Mouse (Mus musculus) limb, embryonic 12.5 days (tissue): ENCODE measurements at regions not wholly inside any gene's neighbourhood (a gene's known extent, or its start where the extent isn't known, plus 50 kb on each side); places are given as distances from the start of the nearest gene placed in this dataset.

Experiments used
- ATAC-seq: fragments of 200-750 bp; cut with Nextera tagmentation; 2 replicates; pipeline ENCODE4 v1.8.0; 2017; ENCODE audit warnings: low read depth, moderate TSS enrichment; ENCODE audit not compliant: insufficient number of reproducible peaks, insufficient read depth, low FRiP score, low TSS enrichment
- H3K27ac ChIP-seq: fragments of 300-500 bp; sonication (generic); 2 replicates; pipeline ENCODE4 v1.5.1; 2016; ENCODE audit warnings: mild to moderate bottlenecking, moderate library complexity
- H3K27me3 ChIP-seq: fragments of 300-500 bp; sonication (generic); 2 replicates; pipeline ENCODE4 v1.6.1; 2016; ENCODE audit warnings: mild to moderate bottlenecking, moderate library complexity
- H3K36me3 ChIP-seq: fragments of 300-500 bp; sonication (generic); 2 replicates; pipeline ENCODE4 v1.6.1; 2016; ENCODE audit warnings: mild to moderate bottlenecking, moderate library complexity
- H3K4me1 ChIP-seq: fragments of 300-500 bp; sonication (generic); replicated peaks from 2 replicates; pipeline ENCODE4 v1.6.1; 2016
- H3K4me2 ChIP-seq: fragments of 300-500 bp; sonication (generic); 2 replicates; pipeline ENCODE4 v1.6.1; 2016; ENCODE audit warnings: mild to moderate bottlenecking, moderate library complexity
- H3K4me3 ChIP-seq: fragments of 300-500 bp; sonication (generic); replicated peaks from 2 replicates; pipeline ENCODE4 v1.5.1; 2016; ENCODE audit warnings: mild to moderate bottlenecking
- H3K9ac ChIP-seq: fragments of 300-500 bp; sonication (generic); replicated peaks from 2 replicates; pipeline ENCODE4 v1.6.1; 2016; ENCODE audit warnings: mild to moderate bottlenecking, moderate library complexity
- H3K9me3 ChIP-seq: fragments of 300-500 bp; sonication (generic); 2 replicates; pipeline ENCODE4 v1.6.1; 2016; ENCODE audit warnings: mild to moderate bottlenecking, moderate library complexity
- WGBS: fragments of 180-500 bp; shearing (Covaris S2); methylation state at CpG from one replicate; pipeline ENCODE4 v1.1.7; 2016; 5-methylcytosine and 5-hydroxymethylcytosine counted together

DNA sequence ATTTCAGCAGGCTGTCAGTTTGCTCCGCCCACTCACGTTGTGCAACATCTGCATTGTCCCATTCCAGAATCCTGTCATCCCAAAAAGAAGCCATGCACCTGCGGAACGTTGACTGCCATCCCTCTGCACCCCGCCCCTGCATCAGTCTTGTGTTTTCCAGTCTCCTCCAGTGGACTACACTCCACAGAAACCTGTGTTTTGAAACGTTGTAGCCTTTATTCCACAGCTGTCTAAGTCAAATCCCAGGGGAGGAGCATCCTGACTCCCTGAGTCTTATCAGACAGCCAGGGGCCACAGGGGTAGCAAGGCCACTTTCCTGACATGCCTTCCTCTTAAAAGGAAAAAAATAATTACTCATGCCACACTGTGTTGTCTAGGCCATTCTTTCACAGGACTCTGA is 251.5 kb upstream of the Dio3 start:
- Histone ChIP-seq H3K9ac (no peak overlapping the region), H3K36me3 (no peaks in the 10 kb centered on the region), H3K27ac (no peak overlapping the region), H3K4me2 (no peak overlapping the region), H3K4me3 (no peak overlapping the region), H3K9me3 (no peaks in the 10 kb centered on the region), H3K4me1 (peaks cover 12% of the 10 kb centered on the region), H3K27me3 (peaks cover 47% of the 10 kb centered on the region)
- WGBS = 73% methylated on average over 6 of the region's 6 CpGs
- ATAC-seq = no peak

DNA sequence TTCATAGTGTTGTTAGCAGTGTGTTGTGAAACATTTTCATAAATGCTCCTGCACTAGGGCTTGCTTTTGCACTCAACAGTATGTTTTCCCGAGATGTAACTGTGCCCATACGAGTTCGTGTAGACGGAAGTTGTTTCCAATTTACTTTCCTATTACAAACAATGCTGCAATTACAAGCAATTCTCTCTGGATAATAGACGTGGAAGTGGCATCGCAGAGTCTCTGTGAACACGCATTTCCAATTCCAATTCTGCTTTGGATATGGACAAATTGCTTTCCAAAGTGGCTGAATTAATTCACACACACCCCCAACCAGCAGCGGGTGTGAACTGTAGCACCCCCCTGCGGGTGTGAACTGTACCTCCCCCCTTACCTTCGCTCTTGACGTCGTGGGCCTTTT is 250.9 kb upstream of the Dio3 start:
- Histone ChIP-seq H3K9me3 (no peaks in the 10 kb centered on the region), H3K36me3 (no peaks in the 10 kb centered on the region), H3K27me3 (peaks cover 47% of the 10 kb centered on the region), H3K9ac (no peak overlapping the region), H3K27ac (no peak overlapping the region), H3K4me1 (peaks cover 8% of the 10 kb centered on the region), H3K4me2 (no peak overlapping the region), H3K4me3 (no peak overlapping the region)
- WGBS = 61% methylated on average over 12 of the region's 12 CpGs
- ATAC-seq = no peak

DNA sequence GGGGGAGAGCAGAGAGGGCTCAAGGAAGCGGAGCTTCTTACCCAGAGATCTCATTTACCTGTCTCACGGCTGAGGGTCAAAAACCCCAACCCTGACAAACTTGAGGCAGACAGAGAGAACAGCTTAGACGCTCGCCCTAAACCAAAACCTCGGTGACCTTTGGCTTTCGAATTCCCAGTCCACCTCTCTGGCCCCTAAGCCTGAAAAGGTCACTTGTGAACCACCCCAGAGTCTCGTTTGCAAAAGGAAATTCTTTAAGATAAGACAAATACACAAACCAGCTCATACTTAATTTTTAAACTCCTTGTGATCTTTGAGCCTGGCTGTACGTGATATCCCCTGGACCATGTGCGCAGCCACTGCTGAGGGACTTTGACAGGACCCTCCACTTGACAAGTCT is 250.2 kb upstream of the Dio3 start:
- no peaks in the 10 kb centered on the region for H3K36me3 ChIP-seq
- H3K4me1 ChIP-seq = peaks cover 1% of the 10 kb centered on the region; the same call in 1 of the 2 replicates
- H3K4me2 ChIP-seq = no peak overlapping the region
- no peak for ATAC-seq
- WGBS = 50% methylated on average over 9 of the region's 9 CpGs
- H3K9me3 ChIP-seq = no peaks in the 10 kb centered on the region
- H3K27me3 ChIP-seq = peaks cover 47% of the 10 kb centered on the region
- H3K9ac ChIP-seq = no peak overlapping the region
- H3K27ac ChIP-seq = no peak overlapping the region
- H3K4me3 ChIP-seq = no peak overlapping the region

DNA sequence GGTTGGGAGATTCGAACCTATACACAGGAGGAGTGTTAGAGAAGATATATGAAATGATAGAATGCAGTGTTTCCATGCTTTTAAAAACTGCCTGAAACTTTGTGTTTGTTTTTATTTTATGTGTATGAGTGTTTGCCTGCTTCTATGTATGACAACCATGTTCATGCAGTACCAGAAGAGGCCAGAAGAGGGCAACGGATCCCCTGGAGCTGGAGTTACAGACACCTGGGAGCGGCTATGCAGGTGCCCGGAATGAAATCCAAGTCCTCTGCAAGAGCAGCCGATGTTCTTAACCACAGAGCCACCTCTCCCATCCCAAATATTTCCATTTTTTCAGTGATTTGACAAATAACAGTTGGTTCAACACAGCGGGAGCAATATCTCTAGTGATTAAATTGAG is 247.5 kb upstream of the Dio3 start:
- Histone ChIP-seq H3K9ac (no peak overlapping the region), H3K9me3 (no peaks in the 10 kb centered on the region), H3K4me1 (no peaks in the 10 kb centered on the region), H3K4me3 (no peak overlapping the region), H3K36me3 (no peaks in the 10 kb centered on the region), H3K27me3 (peaks cover 35% of the 10 kb centered on the region), H3K4me2 (no peak overlapping the region), H3K27ac (no peak overlapping the region)
- 52% methylated on average over 6 of the region's 6 CpGs for WGBS
- ATAC-seq = no peak

DNA sequence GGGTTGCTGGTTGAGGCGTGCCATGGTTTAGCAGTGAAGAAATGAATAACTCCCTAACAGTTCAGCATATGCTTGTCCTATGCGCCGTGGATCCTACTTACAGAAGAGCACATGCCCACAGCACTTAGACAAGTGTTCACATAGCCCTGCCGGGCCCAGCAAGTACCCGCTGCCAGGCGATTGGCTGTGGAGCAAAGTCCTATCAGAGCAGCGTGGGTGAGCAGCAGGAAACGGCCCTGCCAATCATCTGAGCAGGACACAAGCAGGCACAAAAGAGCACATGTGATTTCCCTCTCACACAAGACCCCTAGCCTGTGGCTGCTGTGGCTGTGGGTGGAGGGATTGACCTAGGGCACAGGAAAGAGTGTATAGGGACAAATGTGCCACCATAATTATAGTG is 243.7 kb upstream of the Dio3 start:
- no peaks in the 10 kb centered on the region for H3K9me3 ChIP-seq
- no peak overlapping the region for H3K4me3 ChIP-seq
- H3K27ac ChIP-seq = no peak overlapping the region
- no peaks in the 10 kb centered on the region for H3K36me3 ChIP-seq
- 83% methylated on average over 8 of the region's 8 CpGs for WGBS
- no peak overlapping the region for H3K4me2 ChIP-seq
- no peak for ATAC-seq
- no peak overlapping the region for H3K9ac ChIP-seq
- peaks cover 16% of the 10 kb centered on the region; the same call in 1 of the 2 replicates for H3K27me3 ChIP-seq
- no peaks in the 10 kb centered on the region for H3K4me1 ChIP-seq

DNA sequence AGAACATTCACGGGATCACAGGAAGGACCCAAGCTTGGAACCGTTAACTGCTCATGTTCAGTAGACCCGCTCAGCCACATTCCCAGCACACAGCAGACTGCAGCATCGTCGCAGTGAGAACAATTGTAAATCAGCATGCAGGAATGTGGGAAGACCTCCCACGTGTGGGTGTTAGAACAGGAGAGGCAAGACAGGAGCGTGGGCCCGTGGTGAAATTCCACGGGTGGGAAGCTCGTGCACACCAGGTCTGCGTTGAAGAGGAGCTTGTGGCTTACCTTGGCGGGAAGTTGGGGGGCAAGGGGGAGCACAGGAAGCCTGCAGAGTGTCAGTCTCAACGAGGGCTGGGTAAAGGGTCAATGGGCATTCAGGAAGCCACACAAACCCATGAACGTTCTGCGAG is 238.2 kb upstream of the Dio3 start:
- Histone ChIP-seq H3K27ac (no peak overlapping the region), H3K4me1 (no peaks in the 10 kb centered on the region), H3K36me3 (no peaks in the 10 kb centered on the region), H3K27me3 (peaks cover 28% of the 10 kb centered on the region; the same call in 1 of the 2 replicates), H3K9ac (no peak overlapping the region), H3K4me3 (no peak overlapping the region), H3K9me3 (no peaks in the 10 kb centered on the region), H3K4me2 (no peak overlapping the region)
- 67% methylated on average over 15 of the region's 15 CpGs for WGBS
- no peak for ATAC-seq

DNA sequence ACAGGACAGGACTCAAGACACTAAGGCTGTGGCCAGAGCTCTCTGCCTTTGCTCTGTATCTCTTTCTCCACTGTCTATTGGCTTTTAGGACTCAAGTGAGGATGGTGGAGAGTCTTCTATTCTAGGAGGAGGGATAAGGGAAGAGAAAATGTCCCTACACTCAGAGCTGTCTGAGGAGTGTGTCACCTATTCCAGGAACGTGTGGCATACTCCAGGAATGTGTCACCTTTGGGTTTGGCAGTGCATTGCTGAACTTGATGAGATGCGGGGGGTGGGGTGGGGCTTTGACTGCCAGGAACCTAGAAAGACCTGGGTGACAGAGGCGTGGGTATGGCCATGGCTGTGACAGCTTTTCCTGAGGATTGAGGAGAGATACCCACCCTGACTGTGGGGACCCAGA is 237.1 kb upstream of the Dio3 start:
- no peak for ATAC-seq
- H3K27me3 ChIP-seq = peaks cover 31% of the 10 kb centered on the region
- WGBS = 66% methylated on average over 3 of the region's 3 CpGs

DNA sequence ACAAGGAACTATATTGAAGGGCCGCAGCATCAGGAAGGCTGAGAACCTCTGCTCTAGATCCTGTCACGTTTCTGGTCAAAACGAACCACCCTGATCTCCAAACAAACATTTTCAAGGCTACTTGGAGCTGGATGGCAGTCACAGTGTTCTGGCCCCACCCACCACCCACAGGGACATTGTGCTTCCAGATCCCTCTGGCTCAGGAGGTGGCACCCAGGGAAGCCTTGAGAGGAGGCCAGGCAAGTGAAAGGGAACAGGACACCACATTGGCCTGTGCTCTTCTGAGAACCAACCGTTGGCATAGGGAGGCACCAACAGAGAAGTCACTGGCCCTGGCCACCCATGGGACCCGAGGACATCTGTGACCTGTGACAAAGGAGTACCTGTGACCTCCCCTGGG is 234.6 kb upstream of the Dio3 start:
- Histone ChIP-seq H3K4me1 (no peaks in the 10 kb centered on the region), H3K27ac (no peak overlapping the region), H3K4me3 (no peak overlapping the region), H3K4me2 (no peak overlapping the region), H3K27me3 (peaks cover 43% of the 10 kb centered on the region), H3K36me3 (no peaks in the 10 kb centered on the region), H3K9me3 (no peaks in the 10 kb centered on the region), H3K9ac (no peak overlapping the region)
- no peak for ATAC-seq
- WGBS = 77% methylated on average over 5 of the region's 5 CpGs

More for the DNA sequence above, 237.1 kb upstream of the Dio3 start:
- Histone ChIP-seq H3K4me3 (no peak overlapping the region), H3K36me3 (no peaks in the 10 kb centered on the region), H3K27ac (no peak overlapping the region), H3K9ac (no peak overlapping the region), H3K9me3 (no peaks in the 10 kb centered on the region), H3K4me1 (no peaks in the 10 kb centered on the region), H3K4me2 (no peak overlapping the region)

DNA sequence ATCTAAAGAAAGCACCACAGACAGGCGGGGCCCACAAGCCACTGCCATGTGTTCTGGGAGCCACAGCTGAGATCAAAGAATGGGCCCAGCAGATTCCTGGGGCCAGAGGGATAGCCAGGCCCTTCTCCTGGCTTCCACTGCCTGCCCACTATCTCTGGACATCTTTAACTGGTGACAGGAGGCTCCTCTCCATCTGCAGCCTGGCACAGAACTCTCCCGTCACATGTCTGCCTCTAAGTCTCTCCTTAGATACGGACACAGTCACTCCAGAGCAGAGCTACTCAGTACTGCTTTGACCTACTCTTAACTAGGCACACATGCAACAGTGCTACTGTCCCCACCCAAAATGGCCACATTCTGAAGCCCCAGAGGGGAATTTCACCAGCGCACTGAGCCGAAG is 234.1 kb upstream of the Dio3 start:
- no peak overlapping the region for H3K9ac ChIP-seq
- H3K9me3 ChIP-seq = no peaks in the 10 kb centered on the region
- no peak overlapping the region for H3K27ac ChIP-seq
- H3K27me3 ChIP-seq = peaks cover 46% of the 10 kb centered on the region
- no peak for ATAC-seq
- H3K4me3 ChIP-seq = no peak overlapping the region
- H3K4me2 ChIP-seq = no peak overlapping the region
- H3K4me1 ChIP-seq = no peaks in the 10 kb centered on the region
- H3K36me3 ChIP-seq = no peaks in the 10 kb centered on the region
- WGBS = 76% methylated on average over 5 of the region's 5 CpGs

DNA sequence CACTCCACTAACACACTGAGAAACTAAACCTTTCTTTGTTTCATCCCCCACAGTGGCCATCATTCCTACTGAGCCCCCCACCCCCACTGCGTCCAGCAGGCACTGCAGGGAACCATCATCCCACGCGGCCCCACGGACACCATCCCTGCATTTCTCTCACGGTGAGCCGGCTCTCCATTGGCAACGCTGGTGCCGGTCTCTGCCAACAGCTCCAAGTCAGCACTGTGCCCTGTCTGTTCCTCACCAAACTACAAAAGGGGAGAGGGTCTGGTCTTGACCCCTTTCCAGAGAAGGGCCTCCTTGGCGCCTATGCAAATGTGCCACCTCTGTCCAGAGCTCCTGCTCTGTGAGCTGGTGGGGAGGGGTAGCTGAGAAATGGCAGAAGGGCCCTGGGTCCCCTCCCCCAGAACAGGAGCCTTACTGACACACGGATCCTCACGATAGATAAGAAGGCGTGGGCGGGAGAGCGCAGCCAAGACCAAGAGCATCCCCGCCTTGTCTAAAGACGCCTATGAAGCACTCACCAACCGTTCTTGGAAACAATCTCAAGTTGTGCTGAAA is 233.0 kb upstream of the Dio3 start:
- Histone ChIP-seq H3K4me2 (no peak overlapping the region), H3K27me3 (peaks cover 46% of the 10 kb centered on the region), H3K4me1 (no peaks in the 10 kb centered on the region), H3K36me3 (no peaks in the 10 kb centered on the region), H3K4me3 (no peak overlapping the region), H3K9me3 (no peaks in the 10 kb centered on the region), H3K27ac (no peak overlapping the region), H3K9ac (no peak overlapping the region)
- ATAC-seq = no peak
- WGBS = 76% methylated on average over 17 of the region's 17 CpGs

DNA sequence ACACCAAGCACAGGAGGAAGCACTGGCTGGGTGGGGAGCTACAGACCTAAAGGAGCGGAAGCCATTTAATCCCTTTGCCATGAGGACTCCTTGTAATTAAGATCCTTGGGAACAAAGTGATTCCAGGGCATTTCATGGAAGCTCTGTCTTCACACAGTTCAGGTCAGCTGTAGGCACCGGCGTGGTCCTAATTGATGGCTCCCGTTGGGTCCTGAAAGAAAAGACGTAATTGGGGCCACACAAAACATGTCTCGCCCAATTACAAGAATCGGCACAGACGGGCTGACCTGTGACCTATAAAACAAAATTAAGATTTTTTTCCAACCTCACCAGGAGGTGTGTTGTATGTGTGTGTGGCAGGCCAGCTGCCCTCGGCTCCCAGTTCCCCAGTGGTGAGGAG is 232.3 kb upstream of the Dio3 start:
- no peak for ATAC-seq
- peaks cover 43% of the 10 kb centered on the region for H3K27me3 ChIP-seq
- no peak overlapping the region for H3K4me2 ChIP-seq
- no peaks in the 10 kb centered on the region for H3K9me3 ChIP-seq
- H3K9ac ChIP-seq = no peak overlapping the region
- no peaks in the 10 kb centered on the region for H3K36me3 ChIP-seq
- WGBS = 54% methylated on average over 9 of the region's 9 CpGs
- H3K4me1 ChIP-seq = no peaks in the 10 kb centered on the region
- no peak overlapping the region for H3K4me3 ChIP-seq
- no peak overlapping the region for H3K27ac ChIP-seq

DNA sequence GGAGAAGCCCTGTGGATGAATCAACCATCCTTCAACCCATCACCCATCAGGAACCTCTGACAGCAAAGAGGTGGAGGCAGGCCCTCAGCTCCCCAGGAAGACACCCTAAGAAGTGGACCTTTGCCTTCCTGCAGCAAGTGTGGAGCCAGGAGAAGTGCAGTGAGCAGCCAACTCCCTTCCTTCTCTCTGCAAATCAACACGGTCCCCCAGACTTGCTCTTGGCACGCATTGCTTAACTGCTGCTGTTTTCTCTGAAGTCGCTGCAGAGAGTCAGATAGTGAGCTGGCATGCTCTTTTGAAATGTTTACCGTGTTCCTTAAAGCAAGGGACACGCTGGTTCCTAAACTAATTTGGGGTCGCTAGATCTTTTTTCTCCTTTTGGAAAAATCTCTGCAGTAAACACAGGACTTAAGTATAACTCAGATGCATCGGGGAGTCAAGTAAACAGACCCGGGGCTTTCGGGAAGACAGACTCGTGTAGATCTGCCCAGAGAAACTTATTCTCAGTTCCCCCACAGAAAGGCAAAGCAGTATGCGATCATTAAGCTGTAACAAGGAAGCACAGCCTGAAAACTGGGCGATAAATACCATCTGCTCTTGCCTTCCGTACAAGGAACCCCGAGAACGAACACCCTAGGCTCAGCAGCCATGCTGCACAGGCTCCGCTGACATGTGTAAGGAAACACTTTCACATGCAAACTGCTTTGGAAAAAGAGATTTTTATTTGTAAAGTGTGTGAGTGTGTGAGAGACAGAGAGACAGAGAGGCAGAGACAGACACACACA is 231.2 kb upstream of the Dio3 start:
- no peaks in the 10 kb centered on the region for H3K36me3 ChIP-seq
- H3K27ac ChIP-seq = no peak overlapping the region
- peaks cover 42% of the 10 kb centered on the region for H3K27me3 ChIP-seq
- no peak overlapping the region for H3K4me2 ChIP-seq
- no peaks in the 10 kb centered on the region for H3K9me3 ChIP-seq
- no peaks in the 10 kb centered on the region for H3K4me1 ChIP-seq
- no peak overlapping the region for H3K9ac ChIP-seq
- ATAC-seq = no peak
- no peak overlapping the region for H3K4me3 ChIP-seq
- 63% methylated on average over 16 of the region's 16 CpGs for WGBS
